Mouse (Mus musculus) C2C12 (cell line): ENCODE results near the gene Ildr2.

Experiments used
- CEBPB ChIP-seq: IDR thresholded peaks from one replicate; pipeline ENCODE4 v1.6.1; 2011; ENCODE audit warnings: low read depth, mild to moderate bottlenecking, control low read depth, moderate library complexity
- CTCF ChIP-seq: IDR thresholded peaks from one replicate; pipeline ENCODE4 v1.5.1; 2011; ENCODE audit not compliant: control insufficient read depth, insufficient read depth, insufficient read length
- MAX ChIP-seq: IDR thresholded peaks from one replicate; pipeline ENCODE4 v1.6.1; 2011; ENCODE audit warnings: mild to moderate bottlenecking, control low read depth
- MYOG ChIP-seq: IDR thresholded peaks from one replicate; pipeline ENCODE4 v1.6.1; 2011; ENCODE audit not compliant: control insufficient read depth, insufficient read length; ENCODE audit errors: extremely low read depth

DNA sequence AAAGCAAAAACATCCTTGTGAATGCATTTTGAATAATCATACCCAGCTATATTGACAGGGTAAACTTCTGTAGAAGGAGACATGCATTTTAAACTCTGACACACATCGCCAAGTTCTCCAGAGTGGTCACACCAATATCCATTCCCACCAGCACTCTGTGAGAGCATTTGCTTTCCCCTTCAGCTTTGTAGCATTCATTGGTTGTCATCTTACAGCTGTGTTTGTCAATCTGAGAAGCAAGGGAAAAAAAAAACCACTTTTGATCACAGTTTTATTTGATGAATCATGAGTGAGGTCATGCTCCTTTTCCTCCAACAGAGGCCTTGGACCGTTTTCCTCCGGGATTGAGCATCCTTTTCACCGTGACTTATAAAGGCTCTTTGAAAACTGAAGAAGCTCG lies 89.6 kb downstream of the Ildr2 start:
- TF ChIP-seq CTCF (no peak), MAX (no peak), CEBPB (no peak), MYOG (no peak)
